Comparison of ENCODE assay signal across 9 mouse cellular contexts in the genomic region with DNA sequence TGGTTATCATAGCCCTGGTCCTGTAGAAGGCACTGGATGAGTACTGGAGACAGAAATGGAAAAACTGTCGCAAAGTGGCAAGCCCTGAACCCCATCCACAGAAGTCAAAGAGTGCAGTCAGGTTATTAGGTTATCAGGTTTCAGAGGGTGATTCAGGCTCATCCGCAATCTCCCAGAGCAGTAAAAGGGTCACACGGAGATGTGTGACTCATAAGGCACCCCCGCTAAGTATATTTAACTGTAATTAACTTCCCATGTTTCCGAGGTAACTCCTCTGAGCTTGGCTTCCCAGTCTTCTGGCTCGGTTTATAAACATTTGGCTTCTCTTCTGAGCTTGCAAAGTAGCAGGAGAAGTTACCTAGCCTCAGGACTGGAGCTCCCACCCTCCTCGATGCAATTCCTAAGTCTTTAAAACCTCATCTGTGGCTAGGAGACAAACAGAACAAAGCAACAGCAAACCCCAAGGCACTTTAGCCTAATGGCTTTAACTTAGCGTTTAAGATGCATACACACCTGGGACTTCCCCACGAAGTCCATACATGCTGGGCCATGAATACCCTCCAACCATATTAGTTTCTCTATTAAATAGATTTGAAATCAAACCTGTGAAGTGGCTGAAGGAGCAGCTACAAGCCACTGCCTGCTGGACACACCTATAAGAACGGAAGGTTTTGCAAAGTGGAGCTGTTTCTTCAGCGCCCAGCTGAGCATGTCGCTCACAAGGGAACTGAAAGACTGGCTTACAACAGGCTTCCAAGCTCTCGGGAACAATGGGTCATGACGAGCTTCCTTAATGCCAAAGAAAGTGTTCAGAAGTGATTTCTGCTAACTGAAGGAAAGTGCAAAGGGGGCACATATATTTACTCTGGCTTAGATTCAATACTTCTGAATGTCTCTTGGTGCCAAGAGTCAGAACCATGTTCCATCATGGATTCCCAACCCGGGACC.
DNase-seq lines count a peak whose midpoint lies in the region; ATAC-seq and TF ChIP-seq lines count a peak whose summit lies in the region.
"Had no signal": no experiment of that assay in that cellular context is flagged by ENCODE, and none has a peak within 500 bp of the region (broad histone marks: within the 10 kb centered on the region; RNA-seq: fewer than 3 reads in every experiment).

No protein-coding gene starts in this region.

- H3K4me1 ChIP-seq in heart, embryonic 13.5 days, result peaks cover 77% of the 10 kb centered on the region
- H3K4me1 ChIP-seq in heart, embryonic 11.5 days (ENCODE audit: control insufficient read depth, insufficient read depth, low read length), result peaks cover 31% of the 10 kb centered on the region
- peaks cover 38% of the 10 kb centered on the region for H3K4me1 ChIP-seq in lung, embryonic 15.5 days
- peaks cover 10% of the 10 kb centered on the region for H3K4me1 ChIP-seq in forebrain, postnatal 0 days (ENCODE audit: insufficient read depth)

- intact Hi-C loops in left cerebral cortex, postnatal 10 days (cut with DNase I), result no loop called here

- H3K36me3 ChIP-seq in heart, embryonic 13.5 days, result no peaks in the 10 kb centered on the region; the same call in 1 of the 2 replicates
- H3K36me3 ChIP-seq in heart, embryonic 11.5 days (ENCODE audit: control insufficient read depth, insufficient read depth, low read length), result no peaks in the 10 kb centered on the region
- no peaks in the 10 kb centered on the region for H3K36me3 ChIP-seq in lung, embryonic 15.5 days
- no peaks in the 10 kb centered on the region for H3K36me3 ChIP-seq in forebrain, postnatal 0 days (ENCODE audit: insufficient read depth)
- H3K36me3 ChIP-seq: hindbrain, embryonic 10.5 days had no signal

- no peak overlapping the region for H3K4me3 ChIP-seq in heart, embryonic 13.5 days
- H3K4me3 ChIP-seq in heart, embryonic 11.5 days (ENCODE audit: low read depth, low read length), result no peak overlapping the region
- no peak overlapping the region for H3K4me3 ChIP-seq in lung, embryonic 15.5 days
- H3K4me3 ChIP-seq in forebrain, postnatal 0 days (ENCODE audit: low read depth, low read length), result no peak overlapping the region
- H3K4me3 ChIP-seq: hindbrain, embryonic 10.5 days had no signal

- POLR2A ChIA-PET in Patski (lab: Charles Lee), result no interaction called here

- in situ Hi-C loops in Patski (cut with MboI; ENCODE audit: low pct_unique_long_range_greater_than_20kb), result loop anchor here (25.0 kb wide), 1 partner anchor 1157 kb away; no protein-coding TSS in a partner anchor

- peak; percentile 46 for DNase-seq in 3T3-L1 (ENCODE audit: low read depth, low spot score)
- peak; percentile 66 for DNase-seq in Patski (ENCODE audit: low read depth, low spot score)
- no peak for DNase-seq in forebrain, postnatal 0 days
- no peak for DNase-seq in cerebellum, postnatal 36 days
- DNase-seq in left cerebral cortex, postnatal 10 days (ENCODE audit: extremely low spot score in 1 of 2, low spot score in 2 of 2), result no peak

- no peaks in the 10 kb centered on the region for H3K9me3 ChIP-seq in heart, embryonic 13.5 days
- H3K9me3 ChIP-seq in heart, embryonic 11.5 days (replicated peaks; ENCODE audit: control insufficient read depth, low read length), result no peaks in the 10 kb centered on the region
- H3K9me3 ChIP-seq in lung, embryonic 15.5 days, result no peaks in the 10 kb centered on the region
- H3K9me3 ChIP-seq in forebrain, postnatal 0 days (ENCODE audit: low read length), result no peaks in the 10 kb centered on the region
- H3K9me3 ChIP-seq: hindbrain, embryonic 10.5 days had no signal

- WGBS in heart, embryonic 13.5 days, result 46% methylated on average over 15 of the region's 15 CpGs
- whole genome bisulfite sequencing in heart, embryonic 11.5 days (ENCODE audit: insufficient replicate concordance), result 52% methylated on average over 15 of the region's 15 CpGs
- 45% methylated on average over 15 of the region's 15 CpGs for WGBS in lung, embryonic 15.5 days
- WGBS in forebrain, postnatal 0 days, result 48% methylated on average over 15 of the region's 15 CpGs

- no peak for TF ChIP-seq CTCF in Patski (IDR thresholded peaks at IDR 0.05)
- no peak for TF ChIP-seq CTCF in forebrain, postnatal 0 days (IDR thresholded peaks at IDR 0.05; ENCODE audit: low read depth)

- H3K27me3 ChIP-seq in heart, embryonic 13.5 days (replicated peaks), result no peaks in the 10 kb centered on the region
- H3K27me3 ChIP-seq in heart, embryonic 11.5 days (ENCODE audit: control insufficient read depth, insufficient read depth, low read length), result no peaks in the 10 kb centered on the region
- H3K27me3 ChIP-seq in Patski, result no peaks in the 10 kb centered on the region
- H3K27me3 ChIP-seq in lung, embryonic 15.5 days, result no peaks in the 10 kb centered on the region
- H3K27me3 ChIP-seq in forebrain, postnatal 0 days (ENCODE audit: insufficient read depth, low read length), result no peaks in the 10 kb centered on the region

- CTCF ChIA-PET in Patski (lab: Charles Lee), result interaction anchor here (1.0 to 1.6 kb wide), 3 partner anchors 11 to 219 kb away, joined by 3 to 4 read pairs (median 3); no protein-coding TSS in a partner anchor

- H3K27ac ChIP-seq in heart, embryonic 13.5 days (replicated peaks), result 0 out of 2 replicates have a peak overlapping the region, but pooled peaks have one; percentile 21
- H3K27ac ChIP-seq in heart, embryonic 11.5 days (ENCODE audit: low read depth, low read length), result no peak overlapping the region
- peak overlapping the region; percentile 33; the same call in 1 of the 2 replicates for H3K27ac ChIP-seq in lung, embryonic 15.5 days
- H3K27ac ChIP-seq in forebrain, postnatal 0 days (ENCODE audit: low read depth, low read length), result no peak overlapping the region

- ATAC-seq in heart, embryonic 13.5 days (ENCODE audit: extremely low read depth, insufficient number of reproducible peaks, low FRiP score, low TSS enrichment), result no peak
- no peak for ATAC-seq in heart, embryonic 11.5 days (replicated peaks; ENCODE audit: insufficient number of reproducible peaks, low FRiP score, low TSS enrichment)
- peak; percentile 29 for ATAC-seq in Patski
- no peak for ATAC-seq in lung, embryonic 15.5 days (ENCODE audit: borderline replicate concordance, extremely low read depth, low FRiP score, low TSS enrichment)
- no peak for ATAC-seq in forebrain, postnatal 0 days

- no peak overlapping the region for H3K4me2 ChIP-seq in heart, embryonic 13.5 days
- no peak overlapping the region for H3K4me2 ChIP-seq in heart, embryonic 11.5 days
- H3K4me2 ChIP-seq in lung, embryonic 15.5 days, result no peak overlapping the region
- H3K4me2 ChIP-seq in forebrain, postnatal 0 days (ENCODE audit: low read depth), result no peak overlapping the region

- H3K9ac ChIP-seq in heart, embryonic 13.5 days, result peak overlapping the region; percentile 5
- no peak overlapping the region for H3K9ac ChIP-seq in heart, embryonic 11.5 days (ENCODE audit: low read depth, low read length)
- H3K9ac ChIP-seq in lung, embryonic 15.5 days, result no peak overlapping the region
- no peak overlapping the region for H3K9ac ChIP-seq in forebrain, postnatal 0 days

Comparison
In these comparisons a context has a peak if more than half of its experiments do, and no peak if none do; other contexts are left out.
1. H3K27ac ChIP-seq: peak in heart, embryonic 13.5 days (single experiment) and lung, embryonic 15.5 days (single experiment); none in heart, embryonic 11.5 days (single experiment) and forebrain, postnatal 0 days (single experiment).
2. DNase-seq: peak in 3T3-L1 (single experiment) and Patski (single experiment); none in forebrain, postnatal 0 days (single experiment), cerebellum, postnatal 36 days (0 of 2) and left cerebral cortex, postnatal 10 days (0 of 2).